Mouse (Mus musculus): ENCODE data around the gene 4921524J17Rik.

DNA sequence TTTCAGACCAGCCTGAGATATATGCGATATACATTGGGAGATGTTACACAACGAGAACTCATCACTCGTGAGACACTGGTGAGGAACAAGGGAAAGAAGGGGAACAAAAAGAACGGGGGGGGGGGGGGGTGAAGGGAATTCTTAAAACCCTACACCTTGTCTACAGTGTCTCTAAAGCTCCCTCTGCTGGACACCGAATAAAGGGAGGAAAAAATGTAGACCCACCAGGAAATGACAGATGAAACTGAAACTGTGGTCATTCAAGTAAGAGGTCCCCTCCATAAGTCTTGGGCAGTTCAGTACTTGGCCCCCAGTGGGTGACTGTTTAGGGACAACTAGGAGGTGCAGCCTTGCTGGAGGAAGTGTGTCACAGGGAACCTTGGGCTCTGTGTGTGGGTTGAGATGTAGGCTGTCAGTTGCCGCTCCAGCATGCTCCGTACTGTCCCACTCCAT is 24.6 kb downstream of the 4921524J17Rik start:
- TF ChIP-seq CTCF (IDR thresholded peaks at IDR 0.05; ENCODE audit: low read depth, low read length) (no peak), POLR2A (IDR thresholded peaks at IDR 0.05; ENCODE audit: borderline replicate concordance, low read depth, low read length) (no peak)
